Mouse (Mus musculus) embryonic facial prominence, embryonic 11.5 days (tissue): Measurements from ENCODE around the gene Lsamp. TPM values are rescaled to one million over a fixed set of nuclear protein-coding genes. Genes with fewer than 3 reads are reported as not detected.

Source experiments
- ATAC-seq: fragments of 200-750 bp; cut with Nextera tagmentation; replicated peaks from 2 replicates; pipeline ENCODE4 v1.8.0; 2017; ENCODE audit warnings: low read depth; ENCODE audit not compliant: insufficient number of reproducible peaks, low FRiP score, low TSS enrichment
- DNase-seq: peaks from one replicate; pipeline ENCODE4 v3.0.0-alpha.2; 2015; ENCODE audit warnings: low spot score
- H3K27ac ChIP-seq: fragments of 300-500 bp; sonication (generic); replicated peaks from 2 replicates; pipeline ENCODE4 v1.5.1; 2014; ENCODE audit warnings: mild to moderate bottlenecking, low read depth, low read length, control low read depth
- H3K27me3 ChIP-seq: fragments of 300-500 bp; sonication (generic); 2 replicates; pipeline ENCODE4 v1.6.1; 2014; ENCODE audit warnings: mild to moderate bottlenecking, low read length, moderate library complexity, mixed read lengths; ENCODE audit not compliant: control insufficient read depth, insufficient read depth
- H3K36me3 ChIP-seq: fragments of 300-500 bp; sonication (generic); replicated peaks from 2 replicates; pipeline ENCODE4 v1.6.1; 2014; ENCODE audit warnings: low read depth, mild to moderate bottlenecking, low read length, moderate library complexity, mixed read lengths; ENCODE audit not compliant: control insufficient read depth, insufficient read depth
- H3K4me1 ChIP-seq: fragments of 300-500 bp; sonication (generic); 2 replicates; pipeline ENCODE4 v1.6.1; 2014; ENCODE audit warnings: low read length, mixed read lengths; ENCODE audit not compliant: control insufficient read depth, insufficient read depth
- H3K4me2 ChIP-seq: fragments of 300-500 bp; sonication (generic); 2 replicates; pipeline ENCODE4 v1.6.1; 2014; ENCODE audit warnings: low read depth, mild to moderate bottlenecking, control low read depth, low read length, moderate library complexity
- H3K4me3 ChIP-seq: fragments of 300-500 bp; sonication (generic); 2 replicates; pipeline ENCODE4 v1.5.1; 2014; ENCODE audit warnings: low read depth, low read length, control low read depth
- H3K9ac ChIP-seq: fragments of 300-500 bp; sonication (generic); replicated peaks from 2 replicates; pipeline ENCODE4 v1.6.1; 2014; ENCODE audit warnings: mild to moderate bottlenecking, control low read depth, low read length
- H3K9me3 ChIP-seq: fragments of 300-500 bp; sonication (generic); replicated peaks from 2 replicates; pipeline ENCODE4 v1.6.1; 2016; ENCODE audit warnings: mild to moderate bottlenecking, low read length, inconsistent platforms, mixed read lengths; ENCODE audit not compliant: control insufficient read depth
- WGBS: fragments of 180-500 bp; shearing (Covaris S2); extraction: QIAGEN DNeasy Blood & Tissue Kit; methylation state at CpG from one replicate; pipeline ENCODE4 v1.1.7; 2014; 5-methylcytosine and 5-hydroxymethylcytosine counted together
- polyA plus RNA-seq: library from polyadenylated mRNA; unstranded; fragments of >200 nt; fragmentation: Nextera tagmentation; extraction: Ambion mirVana; gene quantifications from 2 replicates; pipeline ENCODE4 v1.2.1, GENCODE M21; 2014

The Lsamp gene
- polyA plus RNA-seq, 1 experiment from 2014 or later: 5.7 TPM

- no peak overlapping the region for H3K4me3 ChIP-seq
- H3K27me3 ChIP-seq: no peaks in the 10 kb centered on the region
Observed at GRCm38 (mm10) chr16:40182918-40183317, 198.8 kb downstream of the Lsamp start.

GRCm38 (mm10) chr16:40187987-40188590 is 203.9 kb downstream of the Lsamp start:
- WGBS: 77% methylated on average over 4 of the region's 4 CpGs
- Histone ChIP-seq H3K9me3 (no peaks in the 10 kb centered on the region), H3K27me3 (no peaks in the 10 kb centered on the region), H3K9ac (no peak overlapping the region), H3K36me3 (no peaks in the 10 kb centered on the region), H3K4me3 (no peak overlapping the region), H3K4me2 (no peak overlapping the region), H3K27ac (no peak overlapping the region), H3K4me1 (no peaks in the 10 kb centered on the region)
- DNase-seq (no peak), ATAC-seq (no peak)

More at GRCm38 (mm10) chr16:40182918-40183317, 198.8 kb downstream of the Lsamp start:
- ATAC-seq: no peak
- Histone ChIP-seq H3K9me3 (no peaks in the 10 kb centered on the region), H3K36me3 (no peaks in the 10 kb centered on the region), H3K27ac (no peak overlapping the region), H3K4me2 (no peak overlapping the region), H3K9ac (no peak overlapping the region), H3K4me1 (no peaks in the 10 kb centered on the region)
- 37% methylated on average over 1 of the region's 1 CpGs for WGBS
- no peak for DNase-seq

DNA sequence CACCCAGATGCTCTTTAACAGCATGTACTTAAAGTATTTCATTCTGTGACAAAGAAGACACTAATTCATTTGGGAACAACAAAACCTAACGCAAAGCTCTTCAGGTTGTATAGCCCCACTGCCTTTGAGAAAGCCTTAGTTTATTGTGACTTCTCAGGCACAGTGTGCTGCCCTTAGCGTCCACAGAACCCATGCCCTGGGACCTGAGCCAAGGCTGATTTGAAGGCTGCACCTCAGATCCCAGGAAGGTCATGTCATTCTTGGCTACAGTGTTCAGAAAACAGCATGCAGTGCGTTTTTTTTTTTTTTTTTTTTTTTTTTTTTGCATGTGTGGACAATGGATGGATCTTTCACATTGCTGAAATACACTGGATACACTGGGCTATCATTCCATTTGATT is 210.2 kb downstream of the Lsamp start:
- Histone ChIP-seq H3K27me3 (no peaks in the 10 kb centered on the region), H3K36me3 (no peaks in the 10 kb centered on the region), H3K27ac (no peak overlapping the region), H3K4me1 (no peaks in the 10 kb centered on the region), H3K4me3 (no peak overlapping the region), H3K9me3 (no peaks in the 10 kb centered on the region), H3K4me2 (no peak overlapping the region), H3K9ac (no peak overlapping the region)
- ATAC-seq: no peak
- no peak for DNase-seq
- 65% methylated on average over 3 of the region's 3 CpGs for WGBS

DNA sequence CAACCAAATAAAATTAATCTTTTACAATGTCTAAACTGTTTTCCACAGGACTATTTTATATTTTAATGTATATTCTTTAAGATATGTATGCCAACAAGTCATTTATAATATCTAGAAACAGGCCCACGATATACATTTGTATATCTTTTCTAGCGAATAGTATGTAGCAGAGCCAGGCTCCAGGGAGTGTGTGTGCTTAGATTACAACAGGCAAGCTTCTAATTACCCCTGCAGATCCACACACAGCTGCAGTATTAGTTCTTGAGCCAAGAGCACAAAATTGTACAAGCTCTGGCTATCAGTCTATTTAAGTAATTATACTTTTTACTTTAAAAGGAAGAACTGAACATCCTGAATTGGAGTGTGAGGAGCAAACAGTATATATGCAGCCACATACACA is 210.7 kb downstream of the Lsamp start:
- Histone ChIP-seq H3K27ac (no peak overlapping the region), H3K4me2 (no peak overlapping the region), H3K9me3 (no peaks in the 10 kb centered on the region), H3K36me3 (no peaks in the 10 kb centered on the region), H3K4me3 (no peak overlapping the region), H3K4me1 (no peaks in the 10 kb centered on the region), H3K9ac (no peak overlapping the region), H3K27me3 (no peaks in the 10 kb centered on the region)
- no peak for DNase-seq
- no peak for ATAC-seq
- 92% methylated on average over 2 of the region's 2 CpGs for WGBS

DNA sequence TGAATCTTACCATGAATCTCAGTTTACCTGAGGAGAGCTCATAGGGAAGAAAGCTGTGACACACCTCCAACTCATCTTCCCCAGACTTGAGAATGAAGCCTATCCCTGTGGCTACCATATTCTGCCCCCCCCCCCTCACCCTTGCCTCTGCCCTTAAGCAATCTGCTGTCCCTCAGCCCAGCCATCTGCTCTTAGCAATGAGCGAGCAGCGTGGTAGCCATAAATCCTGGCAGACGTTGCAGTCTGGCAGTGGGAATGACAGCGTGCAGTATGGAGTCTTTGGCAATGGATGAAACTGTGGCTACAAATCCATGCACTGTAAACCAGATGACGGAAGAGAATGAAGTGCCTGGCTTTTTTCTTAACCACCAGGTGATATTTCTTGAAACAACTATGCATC is 244.5 kb downstream of the Lsamp start:
- WGBS: 78% methylated on average over 5 of the region's 5 CpGs
- DNase-seq: no peak

GRCm38 (mm10) chr16:40233066-40233465 is 248.9 kb downstream of the Lsamp start:
- 72% methylated on average over 2 of the region's 2 CpGs for WGBS
- DNase-seq (no peak), ATAC-seq (no peak)
- H3K27me3 ChIP-seq: no peaks in the 10 kb centered on the region
- no peak overlapping the region for H3K27ac ChIP-seq
- H3K9me3 ChIP-seq: no peaks in the 10 kb centered on the region
- H3K9ac ChIP-seq: no peak overlapping the region
- H3K4me2 ChIP-seq: no peak overlapping the region
- no peaks in the 10 kb centered on the region for H3K4me1 ChIP-seq
- no peaks in the 10 kb centered on the region for H3K36me3 ChIP-seq
- no peak overlapping the region for H3K4me3 ChIP-seq

More for the DNA sequence above, 244.5 kb downstream of the Lsamp start:
- Histone ChIP-seq H3K4me3 (no peak overlapping the region), H3K27me3 (no peaks in the 10 kb centered on the region), H3K9ac (no peak overlapping the region), H3K4me1 (no peaks in the 10 kb centered on the region), H3K36me3 (no peaks in the 10 kb centered on the region), H3K9me3 (no peaks in the 10 kb centered on the region), H3K27ac (no peak overlapping the region), H3K4me2 (no peak overlapping the region)
- no peak for ATAC-seq

GRCm38 (mm10) chr16:40234151-40234895 is 250.2 kb downstream of the Lsamp start:
- H3K4me1 ChIP-seq: no peaks in the 10 kb centered on the region
- H3K4me2 ChIP-seq: no peak overlapping the region
- no peaks in the 10 kb centered on the region for H3K27me3 ChIP-seq
- H3K27ac ChIP-seq: no peak overlapping the region
- DNase-seq (no peak), ATAC-seq (no peak)
- no peaks in the 10 kb centered on the region for H3K9me3 ChIP-seq
- WGBS: 74% methylated on average over 13 of the region's 13 CpGs
- no peak overlapping the region for H3K9ac ChIP-seq
- no peaks in the 10 kb centered on the region for H3K36me3 ChIP-seq
- no peak overlapping the region for H3K4me3 ChIP-seq

- 82% methylated on average over 3 of the region's 3 CpGs for WGBS
- Histone ChIP-seq H3K4me1 (no peaks in the 10 kb centered on the region), H3K27me3 (no peaks in the 10 kb centered on the region), H3K9me3 (no peaks in the 10 kb centered on the region), H3K9ac (no peak overlapping the region), H3K36me3 (no peaks in the 10 kb centered on the region), H3K27ac (no peak overlapping the region), H3K4me2 (no peak overlapping the region), H3K4me3 (no peak overlapping the region)
- no peak for ATAC-seq
- peak; percentile 23 for DNase-seq
Observed at GRCm38 (mm10) chr16:40271859-40272258, 287.7 kb downstream of the Lsamp start.
